Mouse (Mus musculus): ENCODE measurements around the gene Kncn. TPM values are rescaled to one million over a fixed set of nuclear protein-coding genes. Genes with fewer than 3 reads are reported as not detected.

Gene Kncn
- polyA plus RNA-seq, 1 experiment from 2014 or later: 0.09 TPM

GRCm38 (mm10) chr4:115908641-115909040 lies 24.4 kb downstream of the Kncn start:
- peaks cover 14% of the 10 kb centered on the region; the same call in 1 of the 2 replicates for H3K4me1 ChIP-seq (ENCODE audit: control insufficient read depth, insufficient read depth, low read length)
- no peak for ATAC-seq (ENCODE audit: low read depth)
- H3K27me3 ChIP-seq (ENCODE audit: control insufficient read depth, insufficient read depth, low read length): peaks cover 37% of the 10 kb centered on the region
- no peak overlapping the region for H3K4me3 ChIP-seq (ENCODE audit: low read depth, low read length)
- H3K4me2 ChIP-seq (ENCODE audit: low read depth, low read length): no peak overlapping the region
- no peaks in the 10 kb centered on the region for H3K9me3 ChIP-seq (ENCODE audit: control insufficient read depth, low read length)
- no peak overlapping the region for H3K9ac ChIP-seq (replicated peaks; ENCODE audit: low read depth, low read length)
- WGBS: 19% methylated on average over 7 of the region's 7 CpGs
- no peaks in the 10 kb centered on the region for H3K36me3 ChIP-seq (ENCODE audit: control insufficient read depth, insufficient read depth, low read length)
- no peak overlapping the region for H3K27ac ChIP-seq (ENCODE audit: low read depth, low read length)

- no peak overlapping the region for H3K27ac ChIP-seq (ENCODE audit: low read depth, low read length)
- H3K4me1 ChIP-seq (ENCODE audit: control insufficient read depth, insufficient read depth, low read length): no peaks in the 10 kb centered on the region
- WGBS: 6% methylated on average over 4 of the region's 4 CpGs
- no peaks in the 10 kb centered on the region for H3K9me3 ChIP-seq (ENCODE audit: control insufficient read depth, low read length)
- no peak overlapping the region for H3K4me3 ChIP-seq (ENCODE audit: low read depth, low read length)
- H3K27me3 ChIP-seq (ENCODE audit: control insufficient read depth, insufficient read depth, low read length): peaks cover 22% of the 10 kb centered on the region
- no peak for ATAC-seq (ENCODE audit: low read depth)
- H3K9ac ChIP-seq (replicated peaks; ENCODE audit: low read depth, low read length): no peak overlapping the region
- H3K4me2 ChIP-seq (ENCODE audit: low read depth, low read length): no peak overlapping the region
- no peaks in the 10 kb centered on the region for H3K36me3 ChIP-seq (ENCODE audit: control insufficient read depth, insufficient read depth, low read length)
Observed at GRCm38 (mm10) chr4:115911586-115911985, 27.4 kb downstream of the Kncn start.

DNA sequence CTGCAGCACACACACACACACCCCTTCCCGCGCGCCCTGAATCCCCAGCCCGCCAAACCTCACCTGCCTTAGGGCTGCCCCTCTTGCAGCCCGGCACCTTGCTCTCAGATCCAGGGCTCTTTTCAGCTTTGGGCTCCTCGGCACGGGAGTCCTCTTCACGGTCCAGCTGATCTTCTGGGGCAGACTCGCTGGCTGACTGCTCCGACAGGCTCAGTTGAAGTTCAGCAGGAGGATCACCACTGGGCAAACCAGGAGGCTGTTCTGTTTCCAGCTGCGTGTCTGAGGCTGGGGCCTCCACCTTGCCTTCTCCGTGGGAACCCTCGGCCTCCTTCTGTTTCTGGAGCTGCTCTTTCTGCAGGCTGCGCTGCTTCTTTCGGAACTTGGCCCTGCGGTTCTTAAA lies 35.7 kb downstream of the Kncn start:
- H3K27me3 ChIP-seq (ENCODE audit: control insufficient read depth, insufficient read depth, low read length): peaks cover 15% of the 10 kb centered on the region
- 84% methylated on average over 16 of the region's 16 CpGs for WGBS

DNA sequence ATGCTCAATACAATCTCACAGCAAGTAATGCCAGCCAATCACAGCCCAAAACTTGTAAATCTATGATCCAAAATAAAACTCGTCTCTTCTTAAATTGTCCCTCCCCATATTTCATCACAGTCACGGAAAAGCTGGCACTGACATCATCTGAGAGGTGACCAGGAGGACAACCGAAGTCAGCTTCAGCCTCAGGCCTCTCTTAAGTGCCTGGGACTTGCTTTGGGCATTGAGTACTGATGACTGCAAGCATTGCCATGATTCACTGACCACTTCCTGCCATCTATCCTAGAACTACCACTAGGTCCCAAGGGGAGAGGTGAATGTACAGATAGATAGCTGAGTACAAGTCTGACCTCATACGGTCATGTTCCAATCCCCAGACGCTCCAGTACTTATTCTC lies 38.5 kb downstream of the Kncn start:
- 0 out of 2 replicates have a peak, but pooled peaks cover 5% of the 10 kb centered on the region for H3K4me1 ChIP-seq (ENCODE audit: control insufficient read depth, insufficient read depth, low read length)
- H3K4me2 ChIP-seq (ENCODE audit: low read depth, low read length): no peak overlapping the region
- ATAC-seq (ENCODE audit: low read depth): no peak
- H3K36me3 ChIP-seq (ENCODE audit: control insufficient read depth, insufficient read depth, low read length): no peaks in the 10 kb centered on the region
- H3K9ac ChIP-seq (replicated peaks; ENCODE audit: low read depth, low read length): no peak overlapping the region
- no peak overlapping the region for H3K27ac ChIP-seq (ENCODE audit: low read depth, low read length)
- WGBS: 95% methylated on average over 5 of the region's 5 CpGs
- H3K4me3 ChIP-seq (ENCODE audit: low read depth, low read length): no peak overlapping the region
- no peaks in the 10 kb centered on the region for H3K9me3 ChIP-seq (ENCODE audit: control insufficient read depth, low read length)
- H3K27me3 ChIP-seq (ENCODE audit: control insufficient read depth, insufficient read depth, low read length): peaks cover 15% of the 10 kb centered on the region

More for the DNA sequence above, 35.7 kb downstream of the Kncn start:
- no peak for ATAC-seq (ENCODE audit: low read depth)
- H3K4me2 ChIP-seq (ENCODE audit: low read depth, low read length): no peak overlapping the region
- H3K27ac ChIP-seq (ENCODE audit: low read depth, low read length): no peak overlapping the region
- no peaks in the 10 kb centered on the region for H3K36me3 ChIP-seq (ENCODE audit: control insufficient read depth, insufficient read depth, low read length)
- H3K4me3 ChIP-seq (ENCODE audit: low read depth, low read length): no peak overlapping the region
- no peak overlapping the region for H3K9ac ChIP-seq (replicated peaks; ENCODE audit: low read depth, low read length)
- no peaks in the 10 kb centered on the region for H3K9me3 ChIP-seq (ENCODE audit: control insufficient read depth, low read length)
- 0 out of 2 replicates have a peak, but pooled peaks cover 5% of the 10 kb centered on the region for H3K4me1 ChIP-seq (ENCODE audit: control insufficient read depth, insufficient read depth, low read length)

GRCm38 (mm10) chr4:115923262-115923880 lies 39.2 kb downstream of the Kncn start:
- H3K4me1 ChIP-seq (ENCODE audit: control insufficient read depth, insufficient read depth, low read length): 0 out of 2 replicates have a peak, but pooled peaks cover 2% of the 10 kb centered on the region
- peaks cover 18% of the 10 kb centered on the region for H3K27me3 ChIP-seq (ENCODE audit: control insufficient read depth, insufficient read depth, low read length)
- H3K9ac ChIP-seq (replicated peaks; ENCODE audit: low read depth, low read length): no peak overlapping the region
- H3K4me2 ChIP-seq (ENCODE audit: low read depth, low read length): no peak overlapping the region
- no peaks in the 10 kb centered on the region for H3K9me3 ChIP-seq (ENCODE audit: control insufficient read depth, low read length)
- ATAC-seq (ENCODE audit: low read depth): no peak
- 67% methylated on average over 16 of the region's 16 CpGs for WGBS
- H3K4me3 ChIP-seq (ENCODE audit: low read depth, low read length): no peak overlapping the region
- H3K27ac ChIP-seq (ENCODE audit: low read depth, low read length): no peak overlapping the region
- no peaks in the 10 kb centered on the region for H3K36me3 ChIP-seq (ENCODE audit: control insufficient read depth, insufficient read depth, low read length)

GRCm38 (mm10) chr4:115927637-115928036 lies 43.4 kb downstream of the Kncn start:
- Histone ChIP-seq H3K27me3 (ENCODE audit: control insufficient read depth, insufficient read depth, low read length) (peaks cover 49% of the 10 kb centered on the region), H3K9ac (replicated peaks; ENCODE audit: low read depth, low read length) (no peak overlapping the region), H3K4me1 (ENCODE audit: control insufficient read depth, insufficient read depth, low read length) (0 out of 2 replicates have a peak, but pooled peaks cover 2% of the 10 kb centered on the region), H3K4me2 (ENCODE audit: low read depth, low read length) (no peak overlapping the region), H3K27ac (ENCODE audit: low read depth, low read length) (no peak overlapping the region), H3K36me3 (ENCODE audit: control insufficient read depth, insufficient read depth, low read length) (no peaks in the 10 kb centered on the region), H3K9me3 (ENCODE audit: control insufficient read depth, low read length) (no peaks in the 10 kb centered on the region), H3K4me3 (ENCODE audit: low read depth, low read length) (no peak overlapping the region)
- no peak for ATAC-seq (ENCODE audit: low read depth)
- WGBS: 58% methylated on average over 7 of the region's 7 CpGs

DNA sequence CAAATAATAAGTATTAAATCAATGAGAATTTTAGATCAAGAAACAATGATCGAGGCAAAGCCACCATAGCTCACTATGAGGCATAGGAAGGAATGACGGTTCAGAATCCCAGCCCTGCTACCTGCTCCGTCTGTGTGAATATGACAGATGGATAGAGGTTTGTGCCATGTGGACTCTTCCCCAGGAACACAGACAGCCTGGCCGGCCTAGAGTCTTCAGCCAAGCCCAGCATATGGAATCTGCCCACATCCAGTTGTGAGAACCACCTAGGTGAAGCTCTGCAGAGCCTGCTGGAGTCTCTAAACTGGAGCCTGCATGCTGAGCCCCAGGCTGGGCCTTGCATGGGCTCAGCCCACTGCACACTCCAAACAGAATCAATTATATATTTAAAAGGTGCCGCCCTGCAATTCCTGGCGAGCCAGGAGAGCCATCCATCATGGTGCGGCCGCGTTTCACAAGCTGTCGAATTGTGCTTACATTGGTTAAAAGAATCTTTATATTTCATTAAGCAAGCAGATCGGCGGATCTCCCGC lies 47.4 kb downstream of the Kncn start:
- peaks cover 75% of the 10 kb centered on the region for H3K27me3 ChIP-seq (ENCODE audit: control insufficient read depth, insufficient read depth, low read length)
- no peaks in the 10 kb centered on the region for H3K4me1 ChIP-seq (ENCODE audit: control insufficient read depth, insufficient read depth, low read length)
- H3K9me3 ChIP-seq (ENCODE audit: control insufficient read depth, low read length): no peaks in the 10 kb centered on the region
- no peak overlapping the region for H3K4me2 ChIP-seq (ENCODE audit: low read depth, low read length)
- no peak overlapping the region for H3K4me3 ChIP-seq (ENCODE audit: low read depth, low read length)
- no peak overlapping the region for H3K27ac ChIP-seq (ENCODE audit: low read depth, low read length)
- WGBS: 27% methylated on average over 13 of the region's 13 CpGs
- ATAC-seq (ENCODE audit: low read depth): no peak
- no peak overlapping the region for H3K9ac ChIP-seq (replicated peaks; ENCODE audit: low read depth, low read length)
- no peaks in the 10 kb centered on the region for H3K36me3 ChIP-seq (ENCODE audit: control insufficient read depth, insufficient read depth, low read length)

- H3K4me2 ChIP-seq (ENCODE audit: low read depth, low read length): no peak overlapping the region
Observed at GRCm38 (mm10) chr4:115935835-115936581, 51.8 kb downstream of the Kncn start.

GRCm38 (mm10) chr4:115936646-115937045 lies 52.4 kb downstream of the Kncn start:
- H3K4me1 ChIP-seq (ENCODE audit: control insufficient read depth, insufficient read depth, low read length): peaks cover 6% of the 10 kb centered on the region
- peak; percentile 24; the same call in 1 of the 2 replicates for ATAC-seq (ENCODE audit: low read depth)
- H3K9ac ChIP-seq (replicated peaks; ENCODE audit: low read depth, low read length): no peak overlapping the region
- H3K27ac ChIP-seq (ENCODE audit: low read depth, low read length): no peak overlapping the region
- no peaks in the 10 kb centered on the region for H3K9me3 ChIP-seq (ENCODE audit: control insufficient read depth, low read length)
- peaks cover 52% of the 10 kb centered on the region for H3K27me3 ChIP-seq (ENCODE audit: control insufficient read depth, insufficient read depth, low read length)
- H3K4me2 ChIP-seq (ENCODE audit: low read depth, low read length): no peak overlapping the region
- no peaks in the 10 kb centered on the region for H3K36me3 ChIP-seq (ENCODE audit: control insufficient read depth, insufficient read depth, low read length)
- no peak overlapping the region for H3K4me3 ChIP-seq (ENCODE audit: low read depth, low read length)
- 1% methylated on average over 20 of the region's 20 CpGs for WGBS

More at GRCm38 (mm10) chr4:115935835-115936581, 51.8 kb downstream of the Kncn start:
- Histone ChIP-seq H3K4me3 (ENCODE audit: low read depth, low read length) (no peak overlapping the region), H3K9me3 (ENCODE audit: control insufficient read depth, low read length) (no peaks in the 10 kb centered on the region), H3K9ac (replicated peaks; ENCODE audit: low read depth, low read length) (no peak overlapping the region), H3K36me3 (ENCODE audit: control insufficient read depth, insufficient read depth, low read length) (no peaks in the 10 kb centered on the region), H3K4me1 (ENCODE audit: control insufficient read depth, insufficient read depth, low read length) (peaks cover 6% of the 10 kb centered on the region), H3K27me3 (ENCODE audit: control insufficient read depth, insufficient read depth, low read length) (peaks cover 50% of the 10 kb centered on the region), H3K27ac (ENCODE audit: low read depth, low read length) (no peak overlapping the region)
- peak; percentile 24; the same call in 1 of the 2 replicates for ATAC-seq (ENCODE audit: low read depth)
- under 1% methylated on average over 36 of the region's 36 CpGs for WGBS
